Mouse (Mus musculus) granulocyte monocyte progenitor cell, adult 5-6 weeks (primary cell): Measurements from ENCODE around the gene BC029722. TPM values are rescaled to one million over a fixed set of nuclear protein-coding genes. Genes with fewer than 3 reads are reported as not detected.

Experiments used
- ATAC-seq: replicated peaks from 2 replicates; pipeline ENCODE4 v1.8.0; 2016; ENCODE audit warnings: mild to moderate bottlenecking, moderate TSS enrichment, inconsistent platforms; ENCODE audit not compliant: poor library complexity, severe bottlenecking
- total RNA-seq, 2 experiments: library from RNA; stranded (forward) in 1 of 2; stranded (reverse) in 1 of 2; fragments of 200-712, 200-1000 nt in 1 of 2; fragments of >200 nt in 1 of 2; fragmentation: Nextera tagmentation in 1 of 2; gene quantifications; 2 replicates each; pipeline ENCODE4 v1.2.3; 2014 to 2017

Gene BC029722
- total RNA-seq, 2 experiments from 2014 or later, result 10.1 to 16.6 TPM

- peak; percentile 62 for ATAC-seq
Observed at GRCm38 (mm10) chr2:155819449-155820251, 424 bp upstream of the BC029722 start.

- ATAC-seq, result peak; percentile 88
Observed at GRCm38 (mm10) chr2:155818596-155819391, 432 bp downstream of the BC029722 start.

DNA sequence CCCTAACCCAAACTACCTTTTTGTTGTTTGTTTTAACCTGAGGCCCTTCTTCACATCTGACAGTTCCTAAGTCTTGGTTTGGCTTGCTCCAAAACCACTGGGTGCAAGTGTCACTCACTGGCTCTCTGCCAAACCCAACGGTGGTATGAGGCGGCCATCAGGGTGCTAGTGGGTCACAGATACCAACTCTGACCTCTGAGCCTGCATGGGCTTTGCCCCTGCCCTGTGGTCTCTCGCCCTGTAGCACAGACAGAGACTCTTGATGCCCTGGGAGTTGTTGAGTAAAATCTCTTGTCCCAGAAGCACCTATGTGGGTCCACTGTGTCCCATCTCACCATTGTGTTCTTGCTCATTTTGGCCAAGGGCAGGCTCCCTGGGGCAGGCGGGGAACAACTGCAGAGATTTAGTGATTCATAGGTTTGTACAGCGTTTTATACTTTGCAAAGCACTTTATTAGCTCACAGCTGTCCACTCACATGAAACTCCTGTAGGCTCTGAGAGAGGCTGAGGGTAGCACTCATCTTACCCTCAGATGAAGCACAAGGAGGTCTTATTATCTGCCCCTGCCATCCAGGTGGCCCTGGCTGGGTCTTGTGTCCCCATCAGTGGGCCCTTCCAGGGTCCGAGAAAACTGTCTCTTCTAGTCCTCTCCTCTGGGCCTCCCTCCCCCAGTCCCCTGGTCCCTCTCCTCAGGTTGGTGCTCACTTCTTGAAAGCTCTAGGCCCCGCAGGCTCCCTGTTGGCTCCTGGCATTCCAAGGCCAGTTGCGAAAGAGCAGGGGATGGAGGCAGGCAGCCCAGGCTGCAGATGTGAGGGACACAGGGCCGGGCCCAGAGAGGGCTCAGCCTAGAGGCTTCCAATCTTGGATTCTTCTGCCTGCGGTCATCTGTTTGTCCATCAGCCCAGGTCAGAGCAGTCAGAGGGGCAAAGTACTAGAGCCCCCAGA lies 1.7 kb downstream of the BC029722 start:
- no peak for ATAC-seq

GRCm38 (mm10) chr2:155816179-155816578 lies 3.0 kb downstream of the BC029722 start:
- no peak for ATAC-seq

DNA sequence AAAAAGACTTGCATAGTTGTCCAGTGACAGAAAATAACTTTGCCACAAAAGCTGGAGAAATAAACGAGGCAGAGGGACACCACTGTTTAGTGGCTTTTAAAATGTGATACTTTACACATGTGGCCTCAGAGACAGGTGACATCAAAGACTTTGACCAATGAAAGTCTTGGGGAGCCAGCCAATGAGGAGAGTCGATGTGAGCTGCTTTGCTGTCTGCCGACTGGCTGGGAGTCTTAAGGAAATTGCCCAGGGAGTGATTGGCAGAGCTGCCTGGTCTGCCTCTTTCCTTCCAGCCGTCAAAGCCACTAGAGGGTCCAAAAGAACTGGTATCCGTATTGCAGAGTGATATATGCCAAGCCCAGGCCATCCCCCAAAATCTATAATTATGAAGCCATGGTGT lies 4.4 kb downstream of the BC029722 start:
- ATAC-seq, result no peak

GRCm38 (mm10) chr2:155812637-155813036 lies 6.6 kb downstream of the BC029722 start:
- no peak for ATAC-seq

DNA sequence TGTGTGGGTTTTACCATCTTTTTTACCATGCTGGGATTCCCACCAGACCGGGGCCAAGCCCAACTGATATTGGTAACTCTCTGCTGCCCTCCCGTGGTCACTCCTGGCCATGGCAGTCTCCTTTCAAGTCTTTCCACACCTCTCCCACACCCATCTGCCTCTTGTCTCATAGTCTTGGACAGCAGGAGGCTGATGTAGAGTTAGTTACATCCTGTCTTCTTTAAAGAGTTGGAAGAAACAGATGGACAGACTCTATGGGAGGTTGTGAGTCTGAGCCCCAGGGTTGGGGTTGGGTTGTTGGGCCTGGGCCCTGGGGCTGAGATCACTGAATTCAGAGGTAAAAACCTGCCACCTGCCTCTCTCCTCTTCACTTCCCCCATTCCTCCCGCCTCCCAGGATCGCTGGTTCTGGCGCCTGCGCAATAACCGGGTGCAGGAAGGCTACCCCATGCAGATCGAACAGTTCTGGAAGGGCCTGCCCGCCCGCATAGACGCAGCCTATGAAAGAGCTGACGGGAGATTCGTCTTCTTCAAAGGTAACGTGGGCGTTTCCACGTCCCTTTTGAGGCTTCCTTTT lies 7.3 kb downstream of the BC029722 start:
- ATAC-seq, result peak; percentile 84

DNA sequence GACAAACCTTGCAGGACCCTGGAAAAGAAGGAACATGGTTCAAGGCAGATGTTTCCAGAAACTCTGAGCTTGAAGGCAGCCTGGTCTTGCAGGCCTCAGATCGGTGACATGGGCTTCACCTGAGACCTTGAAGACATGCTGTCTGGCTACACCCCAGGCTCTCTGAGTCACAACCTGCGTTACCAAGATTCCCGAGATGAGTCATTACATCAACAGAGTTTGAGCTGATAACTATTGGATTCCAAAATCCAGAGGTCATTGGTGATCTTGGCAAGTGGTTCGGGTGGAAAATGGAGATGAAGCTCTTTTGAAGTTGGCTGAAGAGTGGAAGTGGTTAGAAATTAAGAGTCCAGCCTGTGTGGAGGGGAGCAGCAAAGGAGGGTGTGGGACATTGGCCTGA lies 9.6 kb downstream of the BC029722 start:
- no peak for ATAC-seq

GRCm38 (mm10) chr2:155807408-155807807 lies 11.8 kb downstream of the BC029722 start:
- no peak for ATAC-seq

GRCm38 (mm10) chr2:155806548-155806947 lies 12.7 kb downstream of the BC029722 start:
- no peak for ATAC-seq

GRCm38 (mm10) chr2:155805925-155806255 lies 13.3 kb downstream of the BC029722 start:
- no peak for ATAC-seq

DNA sequence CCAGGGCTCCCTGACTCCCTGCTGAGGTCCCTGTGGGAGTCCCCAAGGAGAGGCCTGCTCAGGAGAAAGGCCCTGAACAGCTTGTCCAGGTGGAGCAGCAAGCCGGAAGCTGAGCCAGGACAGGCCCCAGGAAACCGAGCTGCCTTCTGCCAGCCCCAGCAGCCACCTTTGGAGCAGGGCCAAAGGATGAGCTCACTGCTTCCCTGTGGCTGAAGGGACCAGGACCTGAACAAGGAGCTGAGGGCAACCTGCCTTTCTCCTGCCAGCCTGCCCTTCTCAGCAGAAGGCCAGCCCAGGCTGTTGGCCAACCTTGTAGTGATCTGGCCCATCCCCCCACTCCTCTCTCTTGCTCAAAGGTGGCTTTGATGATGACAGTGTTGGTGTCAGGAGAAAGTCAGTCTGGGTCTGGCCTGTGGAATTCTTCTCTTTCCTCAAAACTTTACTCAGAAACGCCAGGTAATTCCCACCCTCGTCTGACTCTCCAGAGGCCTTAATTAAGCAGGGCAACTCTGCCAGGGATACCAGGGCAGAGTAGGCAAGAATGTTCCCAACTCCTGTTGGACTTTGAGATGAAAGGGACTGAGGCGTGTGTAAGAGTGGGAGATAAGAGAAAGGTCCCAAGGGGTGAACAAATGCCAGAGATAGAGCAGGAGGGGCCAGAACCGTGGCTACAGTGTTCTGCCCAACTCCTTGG lies 13.8 kb downstream of the BC029722 start:
- no peak for ATAC-seq

DNA sequence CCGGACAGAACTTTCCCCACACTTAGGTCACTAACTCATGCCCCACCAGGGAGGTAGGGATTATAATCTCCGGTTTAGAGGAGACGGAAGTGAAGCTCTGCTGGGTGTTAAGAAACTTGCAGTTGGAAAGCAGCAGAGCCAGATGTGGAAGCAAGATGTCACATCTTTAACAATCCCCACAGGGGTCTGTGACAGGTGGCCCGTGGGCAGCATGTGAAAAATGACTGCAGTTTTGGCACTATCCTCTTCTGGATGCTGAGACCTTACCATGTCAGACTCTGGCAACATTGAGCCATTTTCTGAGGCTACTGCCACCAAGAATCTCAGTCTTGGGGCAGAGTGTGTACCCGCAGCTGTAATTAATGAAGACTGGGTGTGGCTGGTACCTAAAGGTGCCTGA lies 15.2 kb downstream of the BC029722 start:
- no peak for ATAC-seq

GRCm38 (mm10) chr2:155802761-155803160 lies 16.5 kb downstream of the BC029722 start:
- ATAC-seq, result no peak; the same call in 1 of the 2 replicates

GRCm38 (mm10) chr2:155798613-155799012 lies 20.6 kb downstream of the BC029722 start:
- no peak for ATAC-seq

DNA sequence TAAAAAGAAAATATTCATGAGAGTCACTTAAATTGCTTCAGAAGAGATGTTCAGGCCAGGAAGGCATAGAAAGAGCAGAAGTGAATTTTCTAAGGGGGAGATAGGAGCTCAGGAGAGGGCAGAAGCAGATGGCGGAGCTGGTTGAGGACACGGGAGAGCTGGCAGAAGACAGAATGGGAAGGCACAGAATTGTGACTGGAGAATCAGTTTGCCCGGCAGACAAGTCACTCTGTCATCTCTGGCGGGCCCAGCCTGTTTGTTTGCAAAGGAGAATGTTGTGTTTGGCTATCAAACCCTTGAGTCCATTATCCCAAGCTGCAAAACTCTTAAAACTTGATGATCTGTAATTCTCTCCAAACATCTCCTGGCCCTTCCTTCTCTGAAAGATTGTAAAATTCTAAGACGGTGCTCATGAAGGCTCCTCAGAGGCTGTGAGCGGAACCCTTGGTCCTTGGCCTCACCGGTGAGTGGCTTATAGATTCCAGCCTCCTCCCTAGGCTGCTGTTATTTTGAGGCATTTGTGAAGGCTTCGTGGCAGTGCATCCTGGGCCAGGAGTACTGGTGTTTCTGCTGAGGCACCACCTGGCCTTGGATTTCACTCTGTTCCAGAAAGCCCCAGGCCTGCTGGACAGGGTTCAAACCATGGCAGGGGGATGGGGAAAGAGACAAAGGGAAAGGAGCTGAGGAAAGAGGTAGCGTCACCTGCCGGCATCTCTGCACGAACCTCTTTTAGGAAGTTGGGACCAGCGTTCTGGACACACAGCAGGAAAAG lies 24.4 kb downstream of the BC029722 start:
- no peak for ATAC-seq

- ATAC-seq, result 0 out of 2 replicates have a peak, but pooled peaks have one; percentile 33
Observed at GRCm38 (mm10) chr2:155792899-155793298, 26.3 kb downstream of the BC029722 start.

DNA sequence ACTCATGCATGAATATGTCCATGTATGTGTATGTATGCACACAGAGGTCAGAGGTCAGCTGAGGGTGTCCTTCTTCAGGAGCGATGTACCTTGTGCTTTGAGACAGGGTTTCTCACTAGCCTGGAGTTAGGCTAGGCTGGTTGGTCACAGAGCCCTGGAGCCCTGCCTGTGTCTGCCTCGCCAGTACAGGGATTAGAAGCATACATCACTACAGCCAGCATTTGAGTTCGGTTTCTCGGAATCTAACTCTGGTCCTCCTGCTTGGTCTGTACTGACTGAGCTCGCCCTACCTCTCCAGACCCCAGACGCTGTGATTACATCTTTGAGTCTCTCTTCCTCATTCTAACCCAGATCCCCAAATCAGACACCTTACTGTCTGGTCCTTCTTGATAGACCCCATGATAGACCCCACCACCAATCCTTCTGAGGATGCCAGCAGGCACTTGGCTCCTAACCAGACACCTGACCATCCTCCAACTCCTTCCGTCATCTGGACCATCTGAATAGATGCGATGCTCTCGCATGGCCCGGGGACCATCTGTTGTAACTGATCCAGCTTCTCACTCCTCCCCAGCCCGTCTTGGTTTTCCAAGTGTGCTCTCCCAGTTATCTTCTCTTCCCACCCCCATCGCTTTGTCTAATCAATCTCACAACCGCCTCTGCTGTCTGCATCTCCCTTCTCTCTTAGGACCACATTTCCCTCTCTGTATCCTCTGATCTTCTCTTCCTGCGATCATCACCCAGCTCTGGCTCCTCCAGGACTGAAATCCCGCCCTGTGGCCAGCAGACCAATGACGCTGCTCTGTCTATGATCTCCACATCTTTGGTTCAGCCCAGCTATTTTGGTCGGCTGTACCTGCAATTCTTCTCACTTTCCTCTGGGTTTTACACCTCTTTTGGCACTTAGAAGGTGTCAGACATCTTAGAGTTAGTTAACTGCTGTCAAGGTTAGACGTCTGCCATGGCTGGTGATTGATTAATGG lies 31.0 kb downstream of the BC029722 start:
- ATAC-seq, result no peak
